Mouse (Mus musculus) liver, embryonic 11.5 days (tissue): ENCODE measurements around the gene Mpdz. TPM values are rescaled to one million over a fixed set of nuclear protein-coding genes. Genes with fewer than 3 reads are reported as not detected.

Experiments
- ATAC-seq: fragments of 200-750 bp; cut with Nextera tagmentation; replicated peaks from 2 replicates; pipeline ENCODE4 v1.8.0; 2017; ENCODE audit warnings: moderate number of reproducible peaks, mild to moderate bottlenecking, moderate TSS enrichment, moderate library complexity; ENCODE audit not compliant: low FRiP score
- DNase-seq: peaks from one replicate; pipeline ENCODE4 v3.0.0-alpha.2; 2017; ENCODE audit warnings: low spot score
- H3K27ac ChIP-seq: fragments of 300-500 bp; sonication (generic); 2 replicates; pipeline ENCODE4 v1.5.1; 2014; ENCODE audit warnings: mild to moderate bottlenecking, low read depth, low read length, control low read depth
- H3K27me3 ChIP-seq: fragments of 300-500 bp; sonication (generic); replicated peaks from 2 replicates; pipeline ENCODE4 v1.6.1; 2014; ENCODE audit warnings: low read length, mixed read lengths; ENCODE audit not compliant: control insufficient read depth, insufficient read depth
- H3K36me3 ChIP-seq: fragments of 300-500 bp; sonication (generic); 2 replicates; pipeline ENCODE4 v1.6.1; 2014; ENCODE audit warnings: mild to moderate bottlenecking, low read length, moderate library complexity, mixed read lengths; ENCODE audit not compliant: control insufficient read depth, insufficient read depth
- H3K4me1 ChIP-seq: fragments of 300-500 bp; sonication (generic); replicated peaks from 2 replicates; pipeline ENCODE4 v1.6.1; 2014; ENCODE audit warnings: low read length, mixed read lengths; ENCODE audit not compliant: control insufficient read depth, insufficient read depth
- H3K4me2 ChIP-seq: fragments of 300-500 bp; sonication (generic); 2 replicates; pipeline ENCODE4 v1.6.1; 2014; ENCODE audit warnings: mild to moderate bottlenecking, control low read depth, moderate library complexity
- H3K4me3 ChIP-seq: fragments of 300-500 bp; sonication (generic); 2 replicates; pipeline ENCODE4 v1.5.1; 2014; ENCODE audit warnings: low read depth, low read length, control low read depth
- H3K9ac ChIP-seq: fragments of 300-500 bp; sonication (generic); 2 replicates; pipeline ENCODE4 v1.6.1; 2014; ENCODE audit warnings: low read depth, low read length, control low read depth
- H3K9me3 ChIP-seq: fragments of 300-500 bp; sonication (generic); 2 replicates; pipeline ENCODE4 v1.6.1; 2016; ENCODE audit warnings: low read length, inconsistent platforms, mixed read lengths; ENCODE audit not compliant: control insufficient read depth
- WGBS: fragments of 180-500 bp; shearing (Covaris S2); extraction: QIAGEN DNeasy Blood & Tissue Kit; methylation state at CpG from one replicate; pipeline ENCODE4 v1.1.7; 2014; 5-methylcytosine and 5-hydroxymethylcytosine counted together
- polyA plus RNA-seq: library from polyadenylated mRNA; unstranded; fragments of >200 nt; fragmentation: Nextera tagmentation; extraction: Ambion mirVana; gene quantifications from 2 replicates; pipeline ENCODE4 v1.2.1, GENCODE M21; 2014

Gene Mpdz
- polyA plus RNA-seq, 1 experiment from 2014 or later = 13.3 TPM

GRCm38 (mm10) chr4:81251934-81252333 lies 190.7 kb downstream of the Mpdz start:
- WGBS = 15% methylated on average over 5 of the region's 5 CpGs
- ATAC-seq = no peak
- H3K4me2 ChIP-seq = no peak overlapping the region
- no peaks in the 10 kb centered on the region for H3K27me3 ChIP-seq
- no peaks in the 10 kb centered on the region for H3K36me3 ChIP-seq
- no peak overlapping the region for H3K9ac ChIP-seq
- peak; percentile 40 for DNase-seq
- H3K9me3 ChIP-seq = no peaks in the 10 kb centered on the region
- no peak overlapping the region for H3K4me3 ChIP-seq
- no peaks in the 10 kb centered on the region for H3K4me1 ChIP-seq
- no peak overlapping the region for H3K27ac ChIP-seq

GRCm38 (mm10) chr4:81249245-81249644 lies 193.4 kb downstream of the Mpdz start:
- Histone ChIP-seq H3K36me3 (no peaks in the 10 kb centered on the region), H3K4me2 (no peak overlapping the region), H3K27ac (no peak overlapping the region), H3K27me3 (no peaks in the 10 kb centered on the region), H3K9me3 (no peaks in the 10 kb centered on the region), H3K4me1 (no peaks in the 10 kb centered on the region), H3K9ac (no peak overlapping the region), H3K4me3 (no peak overlapping the region)
- WGBS = 61% methylated on average over 2 of the region's 2 CpGs
- DNase-seq (no peak), ATAC-seq (no peak)

- DNase-seq = no peak
- H3K4me1 ChIP-seq = no peaks in the 10 kb centered on the region
- 76% methylated on average over 5 of the region's 5 CpGs for WGBS
Measured at GRCm38 (mm10) chr4:81236227-81236626, 206.4 kb downstream of the Mpdz start.

More at GRCm38 (mm10) chr4:81236227-81236626, 206.4 kb downstream of the Mpdz start:
- no peaks in the 10 kb centered on the region for H3K9me3 ChIP-seq
- no peak overlapping the region for H3K27ac ChIP-seq
- H3K27me3 ChIP-seq = no peaks in the 10 kb centered on the region
- ATAC-seq = no peak
- H3K4me2 ChIP-seq = no peak overlapping the region
- no peak overlapping the region for H3K9ac ChIP-seq
- H3K4me3 ChIP-seq = no peak overlapping the region
- no peaks in the 10 kb centered on the region for H3K36me3 ChIP-seq
